Mouse (Mus musculus): Measurements from ENCODE around the gene Slc25a33. TPM values are rescaled to one million over a fixed set of nuclear protein-coding genes. Genes with fewer than 3 reads are reported as not detected.
A peak's percentile ranks its signal among the peaks of the same experiment; 100 is the strongest.
"Not testable (repeated sequence)": the region's sequence is repeated elsewhere in the genome, so short reads cannot be mapped to it uniquely, and the experiment has no call there.

The Slc25a33 gene
- polyA plus RNA-seq (2016; fragmentation: Nextera tagmentation; extraction: Ambion mirVana): 17.1 and 17.3 TPM in 2 replicates

DNA sequence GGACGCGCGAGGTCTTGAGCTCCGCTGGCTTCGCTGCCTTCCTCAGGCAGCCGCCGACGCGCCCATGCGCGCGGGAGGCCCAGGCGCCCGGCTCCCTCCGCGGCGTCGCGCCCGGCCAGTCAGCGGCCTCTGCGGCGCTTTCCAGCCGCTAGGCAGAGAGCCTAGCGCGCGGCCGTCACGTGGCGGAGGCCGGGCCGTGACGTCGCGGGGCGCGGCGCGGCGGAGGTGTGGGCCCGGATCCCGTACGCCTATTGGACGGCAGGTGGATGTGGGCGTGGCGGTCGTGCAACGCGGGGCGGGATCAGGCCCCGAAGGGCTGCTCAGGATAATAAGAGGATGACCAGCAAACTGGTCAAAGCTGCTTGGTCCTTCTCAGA lies at the start of gene Slc25a33:
Slc25a33 (minus strand) TSS at position 184 of the 377 bp plus-strand sequence.
- H3K4me3 ChIP-seq: peak within 1 kb of the TSS; percentile 68
- peak within 1 kb of the TSS; percentile 81 for H3K9ac ChIP-seq
- H3K4me1 ChIP-seq: peaks cover 38% of the 10 kb centered on the region
- H3K27ac ChIP-seq: peak within 1 kb of the TSS; percentile 73
- H3K27me3 ChIP-seq (replicated peaks): peaks cover 26% of the 10 kb centered on the region; the same call in 1 of the 2 replicates
- H3K36me3 ChIP-seq: 0 out of 2 replicates have a peak, but pooled peaks cover 3% of the 10 kb centered on the region
- peak; percentile 97 for ATAC-seq
- under 1% methylated on average over 51 of the region's 51 CpGs for WGBS (ENCODE audit: insufficient replicate concordance)
- no peaks in the 10 kb centered on the region for H3K9me3 ChIP-seq (replicated peaks)
- H3K4me2 ChIP-seq: peak within 1 kb of the TSS; percentile 99

- Histone ChIP-seq H3K4me2 (no peak overlapping the region), H3K4me1 (no peaks in the 10 kb centered on the region), H3K27ac (no peak overlapping the region), H3K9me3 (replicated peaks) (no peaks in the 10 kb centered on the region), H3K4me3 (no peak overlapping the region), H3K36me3 (no peaks in the 10 kb centered on the region), H3K27me3 (replicated peaks) (peaks cover 14% of the 10 kb centered on the region; the same call in 1 of the 2 replicates), H3K9ac (no peak overlapping the region)
- 60% methylated on average over 7 of the region's 7 CpGs for WGBS (ENCODE audit: insufficient replicate concordance)
- ATAC-seq: no peak
These were observed 48.6 kb upstream of the Slc25a33 start for GRCm38 (mm10) chr4:149822586-149823196.

GRCm38 (mm10) chr4:149822126-149822525 lies 48.0 kb upstream of the Slc25a33 start:
- Histone ChIP-seq H3K4me2 (no peak overlapping the region), H3K9me3 (replicated peaks) (no peaks in the 10 kb centered on the region), H3K27ac (no peak overlapping the region), H3K9ac (no peak overlapping the region), H3K36me3 (no peaks in the 10 kb centered on the region), H3K4me1 (no peaks in the 10 kb centered on the region), H3K4me3 (no peak overlapping the region), H3K27me3 (replicated peaks) (peaks cover 14% of the 10 kb centered on the region; the same call in 1 of the 2 replicates)
- no peak for ATAC-seq
- 58% methylated on average over 9 of the region's 9 CpGs for WGBS (ENCODE audit: insufficient replicate concordance)

- H3K4me2 ChIP-seq: no peak overlapping the region
- H3K4me1 ChIP-seq: no peaks in the 10 kb centered on the region
- H3K27me3 ChIP-seq (replicated peaks): peaks cover 17% of the 10 kb centered on the region; the same call in 1 of the 2 replicates
- WGBS (ENCODE audit: insufficient replicate concordance): 18% methylated on average over 6 of the region's 6 CpGs
- H3K36me3 ChIP-seq: no peaks in the 10 kb centered on the region
- no peaks in the 10 kb centered on the region for H3K9me3 ChIP-seq (replicated peaks)
- no peak overlapping the region for H3K4me3 ChIP-seq
- no peak overlapping the region for H3K9ac ChIP-seq
- no peak for ATAC-seq
- H3K27ac ChIP-seq: no peak overlapping the region
These were observed 46.5 kb upstream of the Slc25a33 start for GRCm38 (mm10) chr4:149820569-149820968.

- H3K9me3 ChIP-seq (replicated peaks): no peaks in the 10 kb centered on the region
- H3K4me2 ChIP-seq: no peak overlapping the region
- H3K9ac ChIP-seq: no peak overlapping the region
- ATAC-seq: no peak
- WGBS (ENCODE audit: insufficient replicate concordance): 74% methylated on average over 3 of the region's 3 CpGs
- no peak overlapping the region for H3K4me3 ChIP-seq
- H3K27ac ChIP-seq: no peak overlapping the region
- no peaks in the 10 kb centered on the region for H3K36me3 ChIP-seq
- H3K27me3 ChIP-seq (replicated peaks): peaks cover 23% of the 10 kb centered on the region; the same call in 1 of the 2 replicates
- H3K4me1 ChIP-seq: no peaks in the 10 kb centered on the region
These were observed 45.1 kb upstream of the Slc25a33 start for GRCm38 (mm10) chr4:149819195-149819594.

- H3K4me2 ChIP-seq: no peak overlapping the region
- peaks cover 28% of the 10 kb centered on the region; the same call in 1 of the 2 replicates for H3K27me3 ChIP-seq (replicated peaks)
- no peaks in the 10 kb centered on the region for H3K9me3 ChIP-seq (replicated peaks)
- no peaks in the 10 kb centered on the region for H3K36me3 ChIP-seq
- no peak overlapping the region for H3K27ac ChIP-seq
- H3K9ac ChIP-seq: no peak overlapping the region
- H3K4me1 ChIP-seq: no peaks in the 10 kb centered on the region
- no peak for ATAC-seq
- 70% methylated on average over 9 of the region's 9 CpGs for WGBS (ENCODE audit: insufficient replicate concordance)
- H3K4me3 ChIP-seq: no peak overlapping the region
These were observed 42.5 kb upstream of the Slc25a33 start for GRCm38 (mm10) chr4:149816598-149816997.

GRCm38 (mm10) chr4:149815586-149815985 lies 41.5 kb upstream of the Slc25a33 start:
- H3K4me3 ChIP-seq: no peak overlapping the region
- no peak overlapping the region for H3K9ac ChIP-seq
- no peak overlapping the region for H3K4me2 ChIP-seq
- WGBS (ENCODE audit: insufficient replicate concordance): 72% methylated on average over 14 of the region's 14 CpGs
- no peaks in the 10 kb centered on the region for H3K9me3 ChIP-seq (replicated peaks)
- no peaks in the 10 kb centered on the region for H3K36me3 ChIP-seq
- H3K4me1 ChIP-seq: no peaks in the 10 kb centered on the region
- no peak overlapping the region for H3K27ac ChIP-seq
- H3K27me3 ChIP-seq (replicated peaks): peaks cover 29% of the 10 kb centered on the region
- no peak for ATAC-seq

DNA sequence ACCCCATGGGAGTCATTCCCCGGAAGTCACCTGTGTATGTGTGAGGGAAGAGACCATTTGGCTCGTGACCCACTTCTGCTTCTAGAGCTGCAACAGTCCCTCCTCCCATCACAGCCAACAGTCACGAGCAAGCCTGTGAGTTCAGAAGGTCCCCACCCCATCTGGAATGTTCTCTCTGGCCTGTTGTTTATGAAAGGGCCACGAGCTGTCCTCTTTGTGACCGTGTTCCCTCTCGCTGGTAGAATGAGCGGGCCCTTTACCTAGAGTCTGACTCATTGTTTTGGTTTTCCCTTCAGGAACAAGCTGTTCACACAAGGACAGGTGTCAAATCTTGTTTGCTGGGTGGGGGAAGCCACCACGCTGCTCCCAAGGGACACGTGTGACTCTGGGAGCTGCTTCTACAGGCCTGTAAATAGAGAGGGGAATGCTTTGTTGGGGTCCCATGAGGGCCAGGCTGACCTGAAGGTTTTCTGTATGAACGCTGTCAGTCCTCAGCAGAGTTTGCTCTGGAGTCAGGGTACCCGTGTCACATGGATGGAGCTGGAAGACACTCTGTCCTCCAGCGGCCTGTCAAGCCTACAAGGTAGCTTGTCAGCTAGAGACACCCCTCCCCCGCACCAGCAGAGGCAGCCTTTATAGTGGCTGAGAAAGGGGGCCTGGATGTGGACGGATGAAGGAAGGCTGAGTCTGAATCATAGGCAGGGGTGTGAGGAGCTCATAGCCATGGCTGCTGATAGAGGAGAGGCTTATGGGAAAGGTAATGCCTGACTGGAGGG lies 39.5 kb upstream of the Slc25a33 start:
- WGBS (ENCODE audit: insufficient replicate concordance): 49% methylated on average over 14 of the region's 14 CpGs
- Histone ChIP-seq H3K9ac (no peak overlapping the region), H3K4me2 (no peak overlapping the region), H3K9me3 (replicated peaks) (no peaks in the 10 kb centered on the region), H3K27ac (no peak overlapping the region), H3K4me1 (no peaks in the 10 kb centered on the region), H3K36me3 (no peaks in the 10 kb centered on the region), H3K27me3 (replicated peaks) (peaks cover 43% of the 10 kb centered on the region), H3K4me3 (no peak overlapping the region)
- ATAC-seq: no peak

DNA sequence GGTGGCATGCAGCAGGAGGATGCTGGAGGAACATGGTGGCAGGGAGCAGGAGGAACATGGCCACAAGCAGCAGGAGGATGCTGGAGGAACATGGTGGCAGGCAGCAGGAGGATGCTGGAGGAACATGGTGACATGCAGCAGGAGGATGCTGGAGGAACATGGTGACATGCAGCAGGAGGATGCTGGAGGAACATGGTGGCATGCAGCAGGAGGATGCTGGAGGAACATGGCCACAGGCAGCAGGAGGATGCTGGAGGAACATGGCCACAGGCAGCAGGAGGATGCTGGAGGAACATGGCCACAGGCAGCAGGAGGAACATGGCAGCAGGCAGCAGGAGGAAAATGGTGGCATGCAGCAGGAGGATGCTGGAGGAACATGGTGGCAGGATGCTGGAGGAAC lies 36.3 kb upstream of the Slc25a33 start:
- H3K4me1 ChIP-seq: not testable (repeated sequence)

GRCm38 (mm10) chr4:149808584-149809227 lies 34.6 kb upstream of the Slc25a33 start:
- Histone ChIP-seq H3K4me1 (no peaks in the 10 kb centered on the region), H3K9ac (no peak overlapping the region), H3K4me2 (no peak overlapping the region), H3K36me3 (no peaks in the 10 kb centered on the region), H3K27ac (no peak overlapping the region), H3K9me3 (replicated peaks) (no peaks in the 10 kb centered on the region), H3K4me3 (no peak overlapping the region), H3K27me3 (replicated peaks) (peaks cover 46% of the 10 kb centered on the region)
- ATAC-seq: no peak
- WGBS (ENCODE audit: insufficient replicate concordance): 25% methylated on average over 11 of the region's 11 CpGs

More for the DNA sequence above, 36.3 kb upstream of the Slc25a33 start:
- not testable (repeated sequence) for H3K27ac ChIP-seq; ATAC-seq; H3K9ac ChIP-seq; H3K36me3 ChIP-seq; H3K4me3 ChIP-seq; H3K4me2 ChIP-seq; H3K9me3 ChIP-seq (replicated peaks)
- peaks cover 49% of the 10 kb centered on the region for H3K27me3 ChIP-seq (replicated peaks)

- Histone ChIP-seq H3K27ac (no peak overlapping the region), H3K9ac (no peak overlapping the region), H3K4me1 (no peaks in the 10 kb centered on the region), H3K4me2 (no peak overlapping the region), H3K27me3 (replicated peaks) (peaks cover 44% of the 10 kb centered on the region), H3K9me3 (replicated peaks) (no peaks in the 10 kb centered on the region), H3K36me3 (no peaks in the 10 kb centered on the region), H3K4me3 (no peak overlapping the region)
- 36% methylated on average over 14 of the region's 14 CpGs for WGBS (ENCODE audit: insufficient replicate concordance)
- no peak for ATAC-seq
These were observed 34.0 kb upstream of the Slc25a33 start for GRCm38 (mm10) chr4:149808060-149808567.
